Mouse (Mus musculus): ENCODE measurements around the gene Sec14l1. TPM values are rescaled to one million over a fixed set of nuclear protein-coding genes. Genes with fewer than 3 reads are reported as not detected.

Gene Sec14l1
- polyA plus RNA-seq, 1 experiment from 2014 or later, result 63.9 TPM

DNA sequence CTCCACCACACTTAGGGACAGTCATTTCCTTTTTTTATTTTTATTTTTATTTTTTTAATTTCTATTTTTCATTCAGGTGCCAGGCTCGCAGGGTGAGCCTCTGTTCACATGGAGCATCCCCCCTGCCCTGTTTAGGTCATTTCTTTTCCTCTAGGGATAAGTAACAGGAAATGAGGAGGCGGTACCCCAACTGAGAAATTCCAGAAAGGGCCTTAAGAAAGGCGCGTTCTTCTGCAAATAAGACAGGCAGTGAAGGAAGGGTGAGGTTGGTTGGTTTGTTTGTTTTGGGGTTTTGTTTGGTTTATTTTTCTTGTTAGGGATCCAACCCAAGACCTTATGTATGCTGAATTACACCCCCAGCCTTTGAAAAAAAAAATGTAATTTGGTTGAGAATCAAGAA, 23.6 kb upstream of the Sec14l1 start:
- H3K4me1 ChIP-seq, result peaks cover 12% of the 10 kb centered on the region
- no peak overlapping the region for H3K4me3 ChIP-seq
- 53% methylated on average over 4 of the region's 4 CpGs for WGBS
- H3K9me3 ChIP-seq, result no peaks in the 10 kb centered on the region
- H3K36me3 ChIP-seq (replicated peaks), result no peaks in the 10 kb centered on the region
- H3K27ac ChIP-seq, result no peak overlapping the region
- no peak for ATAC-seq (replicated peaks)
- peak overlapping the region; percentile 29 for H3K4me2 ChIP-seq
- no peak overlapping the region for H3K9ac ChIP-seq
- no peaks in the 10 kb centered on the region for H3K27me3 ChIP-seq (replicated peaks)

DNA sequence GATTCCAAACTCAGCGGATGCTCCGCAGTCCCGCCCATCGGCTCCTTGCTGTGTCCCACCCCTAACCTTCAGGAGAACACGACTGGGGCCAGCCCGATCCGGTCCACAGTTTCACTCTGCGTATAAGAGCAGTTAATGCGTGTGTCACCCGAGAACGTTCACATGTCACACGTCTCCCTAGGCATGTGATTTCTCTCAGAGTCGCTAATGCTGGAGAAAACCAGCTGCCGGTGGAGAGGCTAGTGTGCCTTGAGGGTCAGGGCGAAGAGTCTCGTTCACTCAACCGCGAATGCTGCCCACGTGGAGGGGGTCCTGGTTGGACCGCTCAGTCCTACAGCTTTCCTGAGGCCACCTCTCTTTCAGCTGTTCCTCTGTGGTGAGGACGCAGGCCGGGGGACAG, 23.1 kb upstream of the Sec14l1 start:
- H3K4me1 ChIP-seq, result peaks cover 12% of the 10 kb centered on the region
- no peak overlapping the region for H3K27ac ChIP-seq
- no peaks in the 10 kb centered on the region for H3K27me3 ChIP-seq (replicated peaks)
- whole genome bisulfite sequencing, result 9% methylated on average over 22 of the region's 22 CpGs
- no peaks in the 10 kb centered on the region for H3K36me3 ChIP-seq (replicated peaks)
- no peak overlapping the region for H3K4me3 ChIP-seq
- H3K9me3 ChIP-seq, result no peaks in the 10 kb centered on the region
- H3K4me2 ChIP-seq, result peak overlapping the region; percentile 29
- no peak for ATAC-seq (replicated peaks)
- H3K9ac ChIP-seq, result no peak overlapping the region

DNA sequence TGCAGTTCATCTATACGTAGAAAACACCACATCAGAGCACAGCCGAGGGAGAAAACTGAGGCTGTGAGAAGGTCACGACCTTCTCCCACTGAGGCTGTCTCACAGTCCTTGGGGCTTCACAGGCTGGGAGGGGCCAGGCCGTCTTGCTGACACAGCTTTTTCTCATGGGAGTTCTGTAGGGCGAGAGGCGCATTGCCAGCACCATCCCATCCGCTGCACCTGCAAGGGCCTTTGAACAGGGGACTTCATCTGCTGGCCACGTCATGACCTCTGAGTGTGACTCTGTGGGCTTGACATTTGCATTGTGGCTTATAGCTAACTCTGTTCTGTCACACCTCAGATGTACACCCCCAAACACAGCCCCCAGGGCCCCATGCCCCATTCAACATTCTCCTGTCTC, 22.3 kb upstream of the Sec14l1 start:
- Histone ChIP-seq H3K4me2 (no peak overlapping the region), H3K36me3 (replicated peaks) (no peaks in the 10 kb centered on the region), H3K27me3 (replicated peaks) (no peaks in the 10 kb centered on the region), H3K4me3 (no peak overlapping the region), H3K27ac (no peak overlapping the region), H3K9ac (no peak overlapping the region), H3K9me3 (no peaks in the 10 kb centered on the region), H3K4me1 (peaks cover 12% of the 10 kb centered on the region)
- ATAC-seq (replicated peaks), result no peak
- 21% methylated on average over 8 of the region's 8 CpGs for WGBS

DNA sequence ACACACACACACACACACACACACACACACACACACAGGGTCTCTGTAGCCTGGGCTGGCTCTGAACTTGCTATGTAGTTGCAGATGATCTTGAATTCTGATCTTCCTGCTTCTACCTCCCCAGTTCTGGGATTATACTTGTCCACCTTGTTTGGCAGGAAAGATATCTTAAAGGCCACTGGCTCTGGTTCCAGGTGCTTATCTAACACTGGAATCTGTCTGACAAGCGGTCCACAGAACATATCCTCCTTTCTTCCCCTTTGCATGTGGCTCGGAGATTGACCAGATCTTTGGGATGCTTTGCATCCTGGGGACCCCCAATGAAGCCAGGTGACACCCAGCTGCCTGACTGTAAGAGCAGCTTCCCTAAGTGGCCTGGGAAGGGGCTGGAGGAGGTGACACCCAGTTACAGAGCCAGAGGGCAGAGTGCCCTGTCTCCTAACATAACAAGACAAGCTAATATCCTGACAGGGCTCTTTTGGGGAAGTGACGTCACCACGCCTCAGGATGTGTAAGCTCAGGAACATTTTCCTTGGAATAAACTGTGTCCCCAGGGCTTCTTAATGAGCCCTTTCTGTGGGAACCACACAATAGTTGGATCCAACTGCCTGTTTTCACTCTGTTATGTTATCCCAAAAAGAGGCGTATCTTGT, 20.9 kb upstream of the Sec14l1 start:
- H3K9me3 ChIP-seq, result no peaks in the 10 kb centered on the region
- H3K36me3 ChIP-seq (replicated peaks), result no peaks in the 10 kb centered on the region
- H3K4me1 ChIP-seq, result peaks cover 12% of the 10 kb centered on the region
- H3K27me3 ChIP-seq (replicated peaks), result no peaks in the 10 kb centered on the region
- H3K9ac ChIP-seq, result no peak overlapping the region
- 82% methylated on average over 5 of the region's 5 CpGs for WGBS
- no peak overlapping the region for H3K27ac ChIP-seq
- H3K4me3 ChIP-seq, result no peak overlapping the region
- no peak for ATAC-seq (replicated peaks)
- H3K4me2 ChIP-seq, result no peak overlapping the region

DNA sequence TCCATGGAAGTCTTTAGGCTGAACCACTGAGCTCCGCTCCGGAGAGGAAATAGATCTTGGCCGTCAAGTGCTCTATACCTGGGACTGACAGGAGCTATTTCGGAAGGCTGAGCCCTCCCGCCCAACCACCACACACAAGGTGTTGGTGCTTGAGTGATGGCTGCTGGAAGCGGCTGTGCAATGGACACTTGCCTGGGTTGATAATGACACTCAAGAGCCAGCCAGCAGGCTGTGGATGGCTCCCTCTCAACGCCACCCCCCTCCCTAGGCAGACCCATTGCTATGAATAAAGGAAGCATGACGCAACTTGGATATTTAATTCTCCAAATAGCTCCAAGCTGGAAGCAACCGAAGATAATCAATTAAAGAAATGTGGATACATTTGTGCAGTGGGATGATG, 20.3 kb upstream of the Sec14l1 start:
- H3K4me1 ChIP-seq, result peaks cover 12% of the 10 kb centered on the region
- no peak overlapping the region for H3K4me3 ChIP-seq
- H3K27ac ChIP-seq, result no peak overlapping the region
- H3K9ac ChIP-seq, result no peak overlapping the region
- no peaks in the 10 kb centered on the region for H3K9me3 ChIP-seq
- H3K4me2 ChIP-seq, result no peak overlapping the region
- ATAC-seq (replicated peaks), result no peak
- H3K36me3 ChIP-seq (replicated peaks), result no peaks in the 10 kb centered on the region
- H3K27me3 ChIP-seq (replicated peaks), result no peaks in the 10 kb centered on the region
- 82% methylated on average over 9 of the region's 9 CpGs for WGBS

DNA sequence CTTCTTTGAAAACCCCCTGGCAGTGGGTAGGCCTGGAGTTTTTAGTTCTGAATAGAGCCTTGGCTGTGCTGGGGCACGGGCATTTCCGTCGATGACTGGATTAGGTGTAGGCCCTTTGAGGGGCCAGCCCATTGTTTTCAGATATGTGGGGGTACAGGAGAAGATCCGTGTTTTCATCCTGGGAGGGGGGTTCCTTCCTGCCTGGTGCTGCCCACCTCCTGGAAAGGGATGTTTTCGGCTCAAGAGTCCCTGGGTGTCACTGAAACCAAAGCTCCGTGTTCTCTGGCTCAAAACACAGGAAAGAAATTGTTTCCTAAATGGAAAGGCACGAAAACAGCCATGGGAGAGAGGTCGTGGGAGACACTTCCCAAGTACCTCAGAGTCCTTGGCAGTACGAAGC, 17.9 kb upstream of the Sec14l1 start:
- H3K27me3 ChIP-seq (replicated peaks), result no peaks in the 10 kb centered on the region
- H3K4me1 ChIP-seq, result peaks cover 13% of the 10 kb centered on the region
- WGBS, result 57% methylated on average over 9 of the region's 9 CpGs
- H3K4me2 ChIP-seq, result no peak overlapping the region
- H3K36me3 ChIP-seq (replicated peaks), result no peaks in the 10 kb centered on the region
- no peak overlapping the region for H3K9ac ChIP-seq
- no peak overlapping the region for H3K27ac ChIP-seq
- no peak overlapping the region for H3K4me3 ChIP-seq
- no peaks in the 10 kb centered on the region for H3K9me3 ChIP-seq
- ATAC-seq (replicated peaks), result no peak

DNA sequence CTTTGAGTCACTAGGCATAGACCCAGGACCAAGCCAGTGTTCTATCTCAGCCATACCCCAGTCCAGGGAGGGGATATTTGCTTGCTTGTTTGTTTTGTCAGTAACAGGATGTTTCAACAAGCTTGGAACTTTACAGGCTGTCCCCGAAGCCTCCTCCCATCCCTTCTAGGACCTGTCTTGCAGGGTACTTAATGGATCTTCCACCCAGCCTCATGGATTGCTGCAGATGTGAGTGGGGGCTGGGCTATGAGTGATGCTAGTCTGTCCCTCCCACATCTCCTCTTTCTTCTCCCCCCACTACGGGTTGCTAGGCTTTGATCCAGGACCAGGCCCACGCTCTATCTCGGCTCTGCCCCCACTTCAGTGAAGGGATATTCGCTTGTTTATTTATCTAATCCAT, 16.8 kb upstream of the Sec14l1 start:
- H3K4me2 ChIP-seq, result no peak overlapping the region
- H3K9ac ChIP-seq, result no peak overlapping the region
- H3K27ac ChIP-seq, result no peak overlapping the region
- H3K27me3 ChIP-seq (replicated peaks), result no peaks in the 10 kb centered on the region
- H3K36me3 ChIP-seq (replicated peaks), result no peaks in the 10 kb centered on the region
- no peak overlapping the region for H3K4me3 ChIP-seq
- 64% methylated on average over 5 of the region's 5 CpGs for WGBS
- ATAC-seq (replicated peaks), result no peak
- peaks cover 11% of the 10 kb centered on the region for H3K4me1 ChIP-seq
- no peaks in the 10 kb centered on the region for H3K9me3 ChIP-seq

DNA sequence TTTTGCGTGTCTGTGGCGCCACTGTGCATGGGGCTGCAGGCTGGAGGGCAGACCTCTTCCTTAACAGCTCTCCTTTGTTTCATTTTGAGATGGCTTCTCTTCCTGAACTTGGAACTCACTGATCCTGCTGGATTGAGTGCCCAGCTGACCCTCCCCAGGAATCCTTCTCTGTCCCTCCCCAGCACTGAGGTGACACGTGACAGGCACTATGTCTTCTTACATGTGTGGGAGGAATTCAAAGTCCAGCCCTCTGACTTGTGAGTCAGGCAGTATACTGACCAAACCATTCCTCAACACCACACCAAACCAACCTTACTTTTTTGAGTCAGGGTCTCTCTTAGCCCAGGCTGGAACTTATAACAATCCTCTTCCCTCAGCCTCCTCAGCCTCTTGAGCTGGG, 16.2 kb upstream of the Sec14l1 start:
- no peak overlapping the region for H3K4me2 ChIP-seq
- H3K4me3 ChIP-seq, result no peak overlapping the region
- peaks cover 11% of the 10 kb centered on the region for H3K4me1 ChIP-seq
- no peaks in the 10 kb centered on the region for H3K36me3 ChIP-seq (replicated peaks)
- no peaks in the 10 kb centered on the region for H3K9me3 ChIP-seq
- H3K27ac ChIP-seq, result no peak overlapping the region
- no peak for ATAC-seq (replicated peaks)
- H3K27me3 ChIP-seq (replicated peaks), result no peaks in the 10 kb centered on the region
- H3K9ac ChIP-seq, result no peak overlapping the region
- 78% methylated on average over 3 of the region's 3 CpGs for WGBS

DNA sequence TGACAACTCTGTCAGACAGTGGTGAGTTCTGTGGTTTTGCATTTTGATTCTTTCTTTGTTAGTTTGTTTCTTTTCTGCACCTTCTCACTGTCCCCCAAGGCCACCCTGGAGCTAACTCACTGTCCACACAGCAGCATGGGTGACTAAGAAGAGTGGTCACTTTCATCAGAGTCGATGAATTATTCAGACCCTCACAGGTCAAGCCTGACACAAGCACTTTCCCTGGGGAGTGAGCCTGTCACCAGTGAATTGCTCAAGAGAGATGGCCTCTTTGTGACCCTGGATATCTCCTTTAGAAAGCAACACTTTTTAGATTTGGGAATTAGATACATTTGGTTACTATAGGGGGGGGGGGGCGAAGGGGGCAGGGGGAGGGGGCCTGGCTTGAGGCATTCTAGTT, 15.6 kb upstream of the Sec14l1 start:
- Histone ChIP-seq H3K4me3 (no peak overlapping the region), H3K9ac (no peak overlapping the region), H3K27ac (no peak overlapping the region), H3K4me1 (peaks cover 11% of the 10 kb centered on the region), H3K9me3 (no peaks in the 10 kb centered on the region), H3K4me2 (no peak overlapping the region), H3K36me3 (replicated peaks) (no peaks in the 10 kb centered on the region), H3K27me3 (replicated peaks) (no peaks in the 10 kb centered on the region)
- ATAC-seq (replicated peaks), result no peak
- 67% methylated on average over 2 of the region's 2 CpGs for WGBS

DNA sequence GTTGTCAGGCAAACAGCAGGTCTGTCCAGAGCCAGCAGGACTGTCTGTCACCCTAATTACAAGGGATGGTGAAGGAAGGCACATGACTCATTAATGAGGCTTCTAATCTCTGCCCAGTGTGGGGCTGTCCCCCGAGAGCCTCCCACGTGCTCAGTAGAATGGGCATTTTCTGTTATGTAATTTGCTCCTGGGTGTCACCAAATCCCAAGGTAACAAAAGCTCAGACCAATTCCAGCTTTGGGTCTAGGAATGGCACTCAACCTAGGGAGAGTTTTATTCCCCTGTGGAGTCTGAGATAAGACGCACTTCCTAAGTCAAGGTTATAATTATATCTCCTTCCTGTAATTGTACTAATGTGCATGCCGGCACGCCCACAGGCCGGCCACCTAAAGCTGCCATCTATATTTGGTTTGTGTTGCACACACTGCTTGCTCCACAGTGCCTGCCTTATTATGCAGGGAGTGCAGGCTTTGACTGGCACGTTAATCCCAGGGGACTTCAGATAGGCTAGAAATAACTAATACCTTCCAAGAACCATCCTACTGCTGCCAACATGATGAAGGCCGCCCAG, 13.5 kb upstream of the Sec14l1 start:
- no peak for ATAC-seq (replicated peaks)

DNA sequence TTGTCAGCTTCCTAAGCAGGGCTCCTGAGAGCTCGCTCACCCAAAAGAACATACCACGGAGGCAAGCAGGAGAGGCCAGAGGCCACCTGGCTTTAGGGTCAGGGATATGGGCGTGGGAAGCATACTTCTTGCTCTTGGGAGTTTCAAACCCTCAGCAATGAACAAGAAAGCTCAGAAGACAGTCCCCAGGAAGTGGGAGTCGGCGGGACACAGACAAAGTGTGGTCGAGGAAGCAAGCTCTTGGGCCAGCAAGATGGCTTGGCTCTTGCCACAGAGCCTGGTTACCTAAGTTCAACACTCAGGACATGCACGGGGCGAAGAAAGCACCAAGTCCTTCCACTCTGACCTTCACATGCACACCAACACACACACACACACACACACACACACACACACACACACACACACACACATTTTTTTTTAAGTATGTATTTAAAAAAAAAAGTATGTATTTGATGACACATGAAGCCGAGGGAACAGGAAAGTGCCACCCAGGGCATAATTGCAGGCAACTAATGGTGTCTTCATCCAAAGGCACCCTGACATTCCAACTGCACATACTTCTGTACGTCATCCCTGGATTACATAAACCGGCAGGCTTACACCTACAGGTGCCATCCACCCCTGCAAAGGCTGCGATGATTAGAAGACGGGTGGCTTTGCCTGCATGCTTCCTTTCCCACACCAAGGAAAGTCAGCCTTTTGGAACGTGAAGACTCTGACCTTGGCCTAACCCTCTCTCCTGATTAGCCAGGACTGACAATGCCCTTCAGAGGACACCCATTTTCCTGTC, 12.8 kb upstream of the Sec14l1 start:
- Histone ChIP-seq H3K9me3 (no peaks in the 10 kb centered on the region), H3K4me1 (peaks cover 13% of the 10 kb centered on the region), H3K9ac (no peak overlapping the region), H3K4me3 (no peak overlapping the region), H3K4me2 (no peak overlapping the region), H3K27ac (peak overlapping the region; percentile 60), H3K36me3 (replicated peaks) (no peaks in the 10 kb centered on the region), H3K27me3 (replicated peaks) (no peaks in the 10 kb centered on the region)
- 77% methylated on average over 14 of the region's 14 CpGs for WGBS
- ATAC-seq (replicated peaks), result no peak

More for the DNA sequence above, 13.5 kb upstream of the Sec14l1 start:
- Histone ChIP-seq H3K9ac (no peak overlapping the region), H3K4me1 (peaks cover 6% of the 10 kb centered on the region), H3K9me3 (no peaks in the 10 kb centered on the region), H3K36me3 (replicated peaks) (no peaks in the 10 kb centered on the region), H3K4me2 (no peak overlapping the region), H3K4me3 (no peak overlapping the region), H3K27ac (peak overlapping the region; percentile 60), H3K27me3 (replicated peaks) (no peaks in the 10 kb centered on the region)
- WGBS, result 48% methylated on average over 8 of the region's 8 CpGs

DNA sequence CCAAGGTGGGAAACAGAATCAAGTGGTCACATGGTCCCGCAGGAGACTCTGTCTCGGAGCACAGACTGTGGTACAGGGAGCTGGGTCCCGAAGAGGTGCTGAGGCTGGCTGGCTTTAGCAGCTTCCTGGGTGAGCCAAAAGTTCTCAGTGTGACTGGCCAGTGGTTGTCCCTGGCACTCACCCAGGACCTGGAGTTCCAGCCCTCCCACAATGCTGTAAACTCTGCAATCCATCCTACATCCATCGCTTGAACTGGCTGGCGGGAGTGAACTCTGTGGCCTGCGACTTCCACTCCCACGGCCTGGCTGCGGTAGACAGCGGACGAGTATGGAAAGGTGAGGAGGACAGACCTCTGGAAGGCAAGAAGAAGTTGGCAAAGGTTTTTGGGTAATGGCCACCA, 11.4 kb upstream of the Sec14l1 start:
- H3K27me3 ChIP-seq (replicated peaks), result no peaks in the 10 kb centered on the region
- 93% methylated on average over 10 of the region's 10 CpGs for WGBS
- H3K9ac ChIP-seq, result no peak overlapping the region
- no peaks in the 10 kb centered on the region for H3K36me3 ChIP-seq (replicated peaks)
- H3K4me2 ChIP-seq, result no peak overlapping the region
- H3K27ac ChIP-seq, result no peak overlapping the region
- no peak for ATAC-seq (replicated peaks)
- no peak overlapping the region for H3K4me3 ChIP-seq
- H3K9me3 ChIP-seq, result no peaks in the 10 kb centered on the region
- H3K4me1 ChIP-seq, result peaks cover 18% of the 10 kb centered on the region
